Mouse (Mus musculus): ENCODE data around the gene Epha6. TPM values are rescaled to one million over a fixed set of nuclear protein-coding genes. Genes with fewer than 3 reads are reported as not detected.

Gene Epha6
- total and polyA plus RNA-seq, 3 experiments: 0.11 TPM; not detected in 2

- ATAC-seq (ENCODE audit: extremely low read depth, insufficient number of reproducible peaks, low FRiP score, poor library complexity, severe bottlenecking) (no peak), DNase-seq (ENCODE audit: low spot score) (no peak)
- H3K9me3 ChIP-seq (replicated peaks): no peaks in the 10 kb centered on the region
- no peak overlapping the region for H3K4me3 ChIP-seq (ENCODE audit: low read depth, low read length)
- H3K27me3 ChIP-seq (ENCODE audit: insufficient read depth, low read length): no peaks in the 10 kb centered on the region
- TF ChIP-seq GATA1 (IDR thresholded peaks at IDR 0.05; ENCODE audit: borderline replicate concordance, low read length): no peak
- no peak for TF ChIP-seq TAL1 (conservative IDR thresholded peaks at IDR 0.05; ENCODE audit: low read depth, low read length)
- no peak for TF ChIP-seq POLR2AphosphoS5 (IDR thresholded peaks at IDR 0.05; ENCODE audit: insufficient replicate concordance, low read depth, low read length)
- TF ChIP-seq GATA2 (IDR thresholded peaks at IDR 0.05; ENCODE audit: borderline replicate concordance, low read depth, low read length): no peak
- no peak for TF ChIP-seq CTCF (IDR thresholded peaks at IDR 0.05; ENCODE audit: low read depth, low read length)
- no peaks in the 10 kb centered on the region for H3K4me1 ChIP-seq (ENCODE audit: insufficient read depth, low read depth, low read length)
- H3K36me3 ChIP-seq (replicated peaks): no peaks in the 10 kb centered on the region
Observed at GRCm38 (mm10) chr16:60584695-60585094, 20.6 kb downstream of the Epha6 start.

GRCm38 (mm10) chr16:60570546-60570945 is 34.8 kb downstream of the Epha6 start:
- no peaks in the 10 kb centered on the region for H3K36me3 ChIP-seq (replicated peaks)
- TF ChIP-seq CTCF (IDR thresholded peaks at IDR 0.05; ENCODE audit: low read depth, low read length): no peak
- no peak for TF ChIP-seq TAL1 (conservative IDR thresholded peaks at IDR 0.05; ENCODE audit: low read depth, low read length)
- no peak for TF ChIP-seq POLR2AphosphoS5 (IDR thresholded peaks at IDR 0.05; ENCODE audit: insufficient replicate concordance, low read depth, low read length)
- no peak for TF ChIP-seq GATA2 (IDR thresholded peaks at IDR 0.05; ENCODE audit: borderline replicate concordance, low read depth, low read length)
- TF ChIP-seq GATA1 (IDR thresholded peaks at IDR 0.05; ENCODE audit: borderline replicate concordance, low read length): no peak
- no peaks in the 10 kb centered on the region for H3K9me3 ChIP-seq (replicated peaks)
- no peak for ATAC-seq (ENCODE audit: extremely low read depth, insufficient number of reproducible peaks, low FRiP score, poor library complexity, severe bottlenecking)
- H3K27me3 ChIP-seq (ENCODE audit: insufficient read depth, low read length): no peaks in the 10 kb centered on the region
- no peaks in the 10 kb centered on the region for H3K4me1 ChIP-seq (ENCODE audit: insufficient read depth, low read depth, low read length)
- no peak overlapping the region for H3K4me3 ChIP-seq (ENCODE audit: low read depth, low read length)
- DNase-seq (ENCODE audit: low spot score): no peak

GRCm38 (mm10) chr16:60544385-60544784 is 60.9 kb downstream of the Epha6 start:
- DNase-seq (ENCODE audit: low spot score): no peak
- no peaks in the 10 kb centered on the region for H3K27me3 ChIP-seq (ENCODE audit: insufficient read depth, low read length)
- TF ChIP-seq POLR2AphosphoS5 (IDR thresholded peaks at IDR 0.05; ENCODE audit: insufficient replicate concordance, low read depth, low read length): no peak
- no peak for TF ChIP-seq TAL1 (conservative IDR thresholded peaks at IDR 0.05; ENCODE audit: low read depth, low read length)
- TF ChIP-seq CTCF (IDR thresholded peaks at IDR 0.05; ENCODE audit: low read depth, low read length): no peak
- TF ChIP-seq GATA1 (IDR thresholded peaks at IDR 0.05; ENCODE audit: borderline replicate concordance, low read length): no peak
- no peak for TF ChIP-seq GATA2 (IDR thresholded peaks at IDR 0.05; ENCODE audit: borderline replicate concordance, low read depth, low read length)

DNA sequence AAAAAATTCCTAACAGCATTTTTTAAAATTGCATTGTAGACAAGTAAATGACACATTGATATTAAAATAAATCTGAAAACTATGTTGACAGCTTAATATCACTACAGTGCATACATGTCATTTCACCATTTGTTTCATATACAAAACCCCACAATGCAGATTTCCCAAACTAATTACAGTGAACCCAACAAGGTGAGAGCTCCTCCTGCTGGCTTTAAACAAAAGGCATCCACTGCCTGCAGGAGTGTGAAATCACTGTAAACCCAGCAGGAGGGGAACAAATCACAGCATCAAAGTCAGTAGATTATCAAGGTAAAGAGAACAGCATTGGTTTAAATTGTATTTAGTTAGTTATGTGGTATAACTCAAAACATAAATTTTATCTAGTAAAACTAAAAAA is 67.1 kb downstream of the Epha6 start:
- H3K36me3 ChIP-seq (replicated peaks): no peaks in the 10 kb centered on the region
- H3K4me1 ChIP-seq (ENCODE audit: insufficient read depth, low read depth, low read length): no peaks in the 10 kb centered on the region
- H3K4me3 ChIP-seq (ENCODE audit: low read depth, low read length): no peak overlapping the region
- DNase-seq (ENCODE audit: low spot score) (no peak), ATAC-seq (ENCODE audit: extremely low read depth, insufficient number of reproducible peaks, low FRiP score, poor library complexity, severe bottlenecking) (no peak)
- no peaks in the 10 kb centered on the region for H3K9me3 ChIP-seq (replicated peaks)
- no peak for TF ChIP-seq GATA1 (IDR thresholded peaks at IDR 0.05; ENCODE audit: borderline replicate concordance, low read length)
- TF ChIP-seq GATA2 (IDR thresholded peaks at IDR 0.05; ENCODE audit: borderline replicate concordance, low read depth, low read length): no peak
- TF ChIP-seq TAL1 (conservative IDR thresholded peaks at IDR 0.05; ENCODE audit: low read depth, low read length): no peak
- no peak for TF ChIP-seq CTCF (IDR thresholded peaks at IDR 0.05; ENCODE audit: low read depth, low read length)
- TF ChIP-seq POLR2AphosphoS5 (IDR thresholded peaks at IDR 0.05; ENCODE audit: insufficient replicate concordance, low read depth, low read length): no peak
- H3K27me3 ChIP-seq (ENCODE audit: insufficient read depth, low read length): no peaks in the 10 kb centered on the region

More at GRCm38 (mm10) chr16:60544385-60544784, 60.9 kb downstream of the Epha6 start:
- H3K4me1 ChIP-seq (ENCODE audit: insufficient read depth, low read depth, low read length): no peaks in the 10 kb centered on the region
- no peak overlapping the region for H3K4me3 ChIP-seq (ENCODE audit: low read depth, low read length)
- H3K9me3 ChIP-seq (replicated peaks): no peaks in the 10 kb centered on the region
- no peak for ATAC-seq (ENCODE audit: extremely low read depth, insufficient number of reproducible peaks, low FRiP score, poor library complexity, severe bottlenecking)
- no peaks in the 10 kb centered on the region for H3K36me3 ChIP-seq (replicated peaks)

GRCm38 (mm10) chr16:60509707-60510106 is 95.6 kb downstream of the Epha6 start:
- DNase-seq (ENCODE audit: low spot score): no peak
- ATAC-seq (ENCODE audit: extremely low read depth, insufficient number of reproducible peaks, low FRiP score, poor library complexity, severe bottlenecking): no peak
- no peak for TF ChIP-seq POLR2AphosphoS5 (IDR thresholded peaks at IDR 0.05; ENCODE audit: insufficient replicate concordance, low read depth, low read length)
- TF ChIP-seq CTCF (IDR thresholded peaks at IDR 0.05; ENCODE audit: low read depth, low read length): no peak
- no peak for TF ChIP-seq GATA2 (IDR thresholded peaks at IDR 0.05; ENCODE audit: borderline replicate concordance, low read depth, low read length)
- TF ChIP-seq GATA1 (IDR thresholded peaks at IDR 0.05; ENCODE audit: borderline replicate concordance, low read length): no peak
- TF ChIP-seq TAL1 (conservative IDR thresholded peaks at IDR 0.05; ENCODE audit: low read depth, low read length): no peak
- Histone ChIP-seq H3K4me1 (ENCODE audit: insufficient read depth, low read depth, low read length) (no peaks in the 10 kb centered on the region), H3K36me3 (replicated peaks) (no peaks in the 10 kb centered on the region), H3K27me3 (ENCODE audit: insufficient read depth, low read length) (no peaks in the 10 kb centered on the region), H3K4me3 (ENCODE audit: low read depth, low read length) (no peak overlapping the region), H3K9me3 (replicated peaks) (no peaks in the 10 kb centered on the region)

DNA sequence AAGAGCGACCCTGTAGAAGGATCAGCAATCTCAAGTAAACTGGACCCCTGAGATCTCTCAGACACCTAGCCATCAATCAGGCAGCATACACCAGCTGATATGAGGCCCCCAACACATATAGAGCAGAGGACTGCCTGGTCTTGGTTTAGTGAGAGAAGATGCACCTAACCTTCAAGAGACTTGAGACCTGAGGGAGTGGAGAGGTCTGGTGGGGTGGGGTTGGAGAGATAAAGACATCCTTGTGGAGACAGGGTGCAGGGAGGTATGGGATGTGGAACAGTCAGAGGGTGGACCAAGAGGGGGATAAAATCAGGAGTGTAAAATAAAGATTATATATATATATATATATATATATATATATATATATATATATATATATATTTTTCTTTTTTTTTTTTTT is 105.8 kb downstream of the Epha6 start:
- H3K27me3 ChIP-seq (ENCODE audit: insufficient read depth, low read length): no peaks in the 10 kb centered on the region
- H3K36me3 ChIP-seq (replicated peaks): no peaks in the 10 kb centered on the region
- H3K4me1 ChIP-seq (ENCODE audit: insufficient read depth, low read depth, low read length): no peaks in the 10 kb centered on the region
- TF ChIP-seq TAL1 (conservative IDR thresholded peaks at IDR 0.05; ENCODE audit: low read depth, low read length) (no peak), CTCF (IDR thresholded peaks at IDR 0.05; ENCODE audit: low read depth, low read length) (no peak), GATA1 (IDR thresholded peaks at IDR 0.05; ENCODE audit: borderline replicate concordance, low read length) (no peak)
- H3K9me3 ChIP-seq (replicated peaks): no peaks in the 10 kb centered on the region
- H3K4me3 ChIP-seq (ENCODE audit: low read depth, low read length): no peak overlapping the region
- DNase-seq (ENCODE audit: low spot score): no peak
- ATAC-seq (ENCODE audit: extremely low read depth, insufficient number of reproducible peaks, low FRiP score, poor library complexity, severe bottlenecking): no peak
